Mouse (Mus musculus) E14TG2a.4 (cell line): ENCODE data around the gene Fam19a2.

Experiments used
- CTCF ChIP-seq: conservative IDR thresholded peaks from 2 replicates; pipeline ENCODE4 v1.5.1; 2014; ENCODE audit warnings: low read length
- POU5F1 ChIP-seq: IDR thresholded peaks from 2 replicates; pipeline ENCODE4 v1.6.1; 2014; ENCODE audit warnings: low read length, borderline replicate concordance

GRCm38 (mm10) chr10:123752755-123753154 is 489.0 kb downstream of the Fam19a2 start:
- TF ChIP-seq CTCF (no peak), POU5F1 (no peak)
